Mouse (Mus musculus): ENCODE measurements around the gene Rab22a. TPM values are rescaled to one million over a fixed set of nuclear protein-coding genes. Genes with fewer than 3 reads are reported as not detected.
"Not testable (repeated sequence)": the region's sequence is repeated elsewhere in the genome, so short reads cannot be mapped to it uniquely, and the experiment has no call there.

The Rab22a gene
- total and polyA plus RNA-seq, 2 experiments from 2014 or later = 22.2 to 36.0 TPM

GRCm38 (mm10) chr2:173702096-173702866 lies 42.7 kb downstream of the Rab22a start:
- no peaks in the 10 kb centered on the region for H3K27me3 ChIP-seq (ENCODE audit: insufficient read depth, low read length)
- H3K4me2 ChIP-seq (ENCODE audit: low read depth, low read length) = no peak overlapping the region
- no peak overlapping the region for H3K4me3 ChIP-seq (ENCODE audit: low read length)
- 56% methylated on average over 16 of the region's 16 CpGs for WGBS
- no peak for TF ChIP-seq CTCF (IDR thresholded peaks at IDR 0.05; ENCODE audit: low read depth)
- H3K27ac ChIP-seq = peak overlapping the region; percentile 32; the same call in 1 of the 2 replicates
- H3K9me3 ChIP-seq (ENCODE audit: low read length) = no peaks in the 10 kb centered on the region
- H3K36me3 ChIP-seq (ENCODE audit: insufficient read depth, low read length) = peaks cover 32% of the 10 kb centered on the region
- ATAC-seq (peak; percentile 52; the same call in 1 of the 2 replicates), DNase-seq (ENCODE audit: low spot score) (peak; percentile 68)
- no peaks in the 10 kb centered on the region for H3K4me1 ChIP-seq (ENCODE audit: insufficient read depth, low read length)
- H3K9ac ChIP-seq (replicated peaks; ENCODE audit: low read length) = no peak overlapping the region

- no peak for TF ChIP-seq CTCF (IDR thresholded peaks at IDR 0.05; ENCODE audit: low read depth)
- Histone ChIP-seq H3K4me1 (ENCODE audit: insufficient read depth, low read length) (no peaks in the 10 kb centered on the region), H3K36me3 (ENCODE audit: insufficient read depth, low read length) (peaks cover 29% of the 10 kb centered on the region), H3K9me3 (ENCODE audit: low read length) (no peaks in the 10 kb centered on the region), H3K9ac (replicated peaks; ENCODE audit: low read length) (no peak overlapping the region), H3K4me2 (ENCODE audit: low read depth, low read length) (no peak overlapping the region), H3K27me3 (ENCODE audit: insufficient read depth, low read length) (no peaks in the 10 kb centered on the region), H3K27ac (peak overlapping the region; percentile 32; the same call in 1 of the 2 replicates), H3K4me3 (ENCODE audit: low read length) (no peak overlapping the region)
- ATAC-seq (no peak), DNase-seq (ENCODE audit: low spot score) (no peak)
- 84% methylated on average over 12 of the region's 12 CpGs for WGBS
Measured at GRCm38 (mm10) chr2:173702867-173703237, 43.3 kb downstream of the Rab22a start.

GRCm38 (mm10) chr2:173705827-173706551 lies 46.4 kb downstream of the Rab22a start:
- WGBS = 65% methylated on average over 15 of the region's 15 CpGs

GRCm38 (mm10) chr2:173707626-173708025 lies 48.1 kb downstream of the Rab22a start:
- not testable (repeated sequence) for H3K4me3 ChIP-seq (ENCODE audit: low read length); H3K4me2 ChIP-seq (ENCODE audit: low read depth, low read length); H3K9ac ChIP-seq (replicated peaks; ENCODE audit: low read length); H3K36me3 ChIP-seq (ENCODE audit: insufficient read depth, low read length); H3K9me3 ChIP-seq (ENCODE audit: low read length); H3K27me3 ChIP-seq (ENCODE audit: insufficient read depth, low read length); H3K27ac ChIP-seq; DNase-seq (ENCODE audit: low spot score); H3K4me1 ChIP-seq (ENCODE audit: insufficient read depth, low read length); ATAC-seq

More at GRCm38 (mm10) chr2:173705827-173706551, 46.4 kb downstream of the Rab22a start:
- no peak for TF ChIP-seq CTCF (IDR thresholded peaks at IDR 0.05; ENCODE audit: low read depth)
- H3K27me3 ChIP-seq (ENCODE audit: insufficient read depth, low read length) = no peaks in the 10 kb centered on the region
- no peak overlapping the region for H3K4me2 ChIP-seq (ENCODE audit: low read depth, low read length)
- ATAC-seq (0 out of 2 replicates have a peak, but pooled peaks have one; percentile 48), DNase-seq (ENCODE audit: low spot score) (peak; percentile 37)
- peaks cover 7% of the 10 kb centered on the region; the same call in 1 of the 2 replicates for H3K36me3 ChIP-seq (ENCODE audit: insufficient read depth, low read length)
- no peak overlapping the region for H3K9ac ChIP-seq (replicated peaks; ENCODE audit: low read length)
- no peak overlapping the region for H3K27ac ChIP-seq
- H3K4me1 ChIP-seq (ENCODE audit: insufficient read depth, low read length) = no peaks in the 10 kb centered on the region
- no peaks in the 10 kb centered on the region for H3K9me3 ChIP-seq (ENCODE audit: low read length)
- H3K4me3 ChIP-seq (ENCODE audit: low read length) = no peak overlapping the region

GRCm38 (mm10) chr2:173710193-173710592 lies 50.6 kb downstream of the Rab22a start:
- H3K27ac ChIP-seq = no peak overlapping the region
- no peaks in the 10 kb centered on the region for H3K9me3 ChIP-seq (ENCODE audit: low read length)
- 61% methylated on average over 6 of the region's 6 CpGs for WGBS
- H3K9ac ChIP-seq (replicated peaks; ENCODE audit: low read length) = no peak overlapping the region
- DNase-seq (ENCODE audit: low spot score) = peak; percentile 18
- TF ChIP-seq CTCF (IDR thresholded peaks at IDR 0.05; ENCODE audit: low read depth) = no peak
- H3K27me3 ChIP-seq (ENCODE audit: insufficient read depth, low read length) = no peaks in the 10 kb centered on the region
- H3K4me2 ChIP-seq (ENCODE audit: low read depth, low read length) = no peak overlapping the region
- H3K36me3 ChIP-seq (ENCODE audit: insufficient read depth, low read length) = no peaks in the 10 kb centered on the region
- no peaks in the 10 kb centered on the region for H3K4me1 ChIP-seq (ENCODE audit: insufficient read depth, low read length)
- no peak overlapping the region for H3K4me3 ChIP-seq (ENCODE audit: low read length)
- no peak for ATAC-seq

- Histone ChIP-seq H3K4me1 (ENCODE audit: insufficient read depth, low read length) (no peaks in the 10 kb centered on the region), H3K4me2 (ENCODE audit: low read depth, low read length) (no peak overlapping the region), H3K27ac (no peak overlapping the region), H3K27me3 (ENCODE audit: insufficient read depth, low read length) (no peaks in the 10 kb centered on the region), H3K9ac (replicated peaks; ENCODE audit: low read length) (no peak overlapping the region), H3K4me3 (ENCODE audit: low read length) (no peak overlapping the region), H3K9me3 (ENCODE audit: low read length) (no peaks in the 10 kb centered on the region), H3K36me3 (ENCODE audit: insufficient read depth, low read length) (no peaks in the 10 kb centered on the region)
- no peak for ATAC-seq
- no peak for TF ChIP-seq CTCF (IDR thresholded peaks at IDR 0.05; ENCODE audit: low read depth)
- WGBS = 39% methylated on average over 10 of the region's 10 CpGs
- peak; percentile 23 for DNase-seq (ENCODE audit: low spot score)
Measured at GRCm38 (mm10) chr2:173712656-173713055, 53.1 kb downstream of the Rab22a start.

Measured in hindbrain, postnatal 0 days (tissue).